In genomic region chr12:110447306-110447705, GRCm38 (mm10) we compare ENCODE assay signal across 8 mouse cellular contexts. TPM values are rescaled to one million over a fixed set of nuclear protein-coding genes. Genes with fewer than 3 reads are reported as not detected.
DNase-seq lines count a peak whose midpoint lies in the region; ATAC-seq and TF ChIP-seq lines count a peak whose summit lies in the region.

No protein-coding gene starts in this region.

- peak; percentile 51 for DNase-seq in retina, embryonic 14.5 days (ENCODE audit: low spot score)
- DNase-seq in retina, postnatal 1 day = no peak
- DNase-seq in cerebellum, adult 18-20 months = peak; percentile 66 to 69
- DNase-seq in gastrocnemius, adult 8-10 months (ENCODE audit: low spot score in 2 of 2) = peak; percentile 31 to 34
- peak; percentile 76 for DNase-seq in induced T-regulatory cell, adult 2 months (ENCODE audit: low read depth)
- peak; percentile 60 for DNase-seq in liver, embryonic 11.5 days (ENCODE audit: low spot score)
- peak; percentile 27 for DNase-seq in midbrain, postnatal 0 days (ENCODE audit: low spot score)

- peak overlapping the region; percentile 85 for H3K9ac ChIP-seq in liver, embryonic 11.5 days (ENCODE audit: low read depth, low read length)
- peak overlapping the region; percentile 81 for H3K9ac ChIP-seq in midbrain, postnatal 0 days (replicated peaks; ENCODE audit: low read length, poor library complexity, severe bottlenecking)
- H3K9ac ChIP-seq in stomach, embryonic 16.5 days (ENCODE audit: low read length) = peak overlapping the region; percentile 93

- H3K27ac ChIP-seq in liver, embryonic 11.5 days (ENCODE audit: low read depth, low read length) = peak overlapping the region; percentile 40; the same call in 1 of the 2 replicates
- peak overlapping the region; percentile 92 for H3K27ac ChIP-seq in midbrain, postnatal 0 days (ENCODE audit: low read depth, low read length)
- H3K27ac ChIP-seq in stomach, embryonic 16.5 days (ENCODE audit: low read length) = peak overlapping the region; percentile 80

- ATAC-seq in liver, embryonic 11.5 days (replicated peaks; ENCODE audit: low FRiP score) = peak; percentile 63
- peak; percentile 31; the same call in 1 of the 2 replicates for ATAC-seq in midbrain, postnatal 0 days (ENCODE audit: low FRiP score)
- peak; percentile 26; the same call in 1 of the 2 replicates for ATAC-seq in stomach, embryonic 16.5 days (ENCODE audit: insufficient read depth, low FRiP score)

- no peaks in the 10 kb centered on the region for H3K36me3 ChIP-seq in liver, embryonic 11.5 days (ENCODE audit: control insufficient read depth, insufficient read depth, low read length)
- peaks cover 4% of the 10 kb centered on the region; the same call in 1 of the 2 replicates for H3K36me3 ChIP-seq in midbrain, postnatal 0 days (ENCODE audit: insufficient read depth, low read length)
- no peaks in the 10 kb centered on the region for H3K36me3 ChIP-seq in stomach, embryonic 16.5 days (ENCODE audit: control insufficient read depth, insufficient read depth, low read length)

- H3K4me3 ChIP-seq in liver, embryonic 11.5 days (ENCODE audit: low read depth, low read length) = peak overlapping the region; percentile 85
- peak overlapping the region; percentile 79 for H3K4me3 ChIP-seq in midbrain, postnatal 0 days (ENCODE audit: low read depth, low read length)
- H3K4me3 ChIP-seq in stomach, embryonic 16.5 days (replicated peaks; ENCODE audit: low read length) = peak overlapping the region; percentile 95

- H3K4me1 ChIP-seq in liver, embryonic 11.5 days (replicated peaks; ENCODE audit: control insufficient read depth, insufficient read depth, low read length) = peaks cover 6% of the 10 kb centered on the region; the same call in 1 of the 2 replicates
- H3K4me1 ChIP-seq in midbrain, postnatal 0 days (ENCODE audit: insufficient read depth, low read length) = no peaks in the 10 kb centered on the region
- H3K4me1 ChIP-seq in stomach, embryonic 16.5 days (ENCODE audit: control insufficient read depth, insufficient read depth, low read length) = peaks cover 14% of the 10 kb centered on the region

- no peak for TF ChIP-seq CTCF in midbrain, postnatal 0 days (IDR thresholded peaks at IDR 0.05)

- 0 out of 2 replicates have a peak, but pooled peaks cover 3% of the 10 kb centered on the region for H3K27me3 ChIP-seq in liver, embryonic 11.5 days (replicated peaks; ENCODE audit: control insufficient read depth, insufficient read depth, low read length)
- no peaks in the 10 kb centered on the region for H3K27me3 ChIP-seq in midbrain, postnatal 0 days (ENCODE audit: insufficient read depth, low read length)
- no peaks in the 10 kb centered on the region for H3K27me3 ChIP-seq in stomach, embryonic 16.5 days (ENCODE audit: control insufficient read depth, insufficient read depth, low read length)

- no peaks in the 10 kb centered on the region for H3K9me3 ChIP-seq in liver, embryonic 11.5 days (ENCODE audit: control insufficient read depth, low read length)
- H3K9me3 ChIP-seq in midbrain, postnatal 0 days (ENCODE audit: low read length) = no peaks in the 10 kb centered on the region
- H3K9me3 ChIP-seq in stomach, embryonic 16.5 days (replicated peaks; ENCODE audit: control insufficient read depth, low read length) = no peaks in the 10 kb centered on the region

- 1% methylated on average over 30 of the region's 39 CpGs for WGBS in liver, embryonic 11.5 days
- 0% methylated on average over 25 of the region's 39 CpGs for WGBS in midbrain, postnatal 0 days
- 0% methylated on average over 39 of the region's 39 CpGs for WGBS in stomach, embryonic 16.5 days

- peak overlapping the region; percentile 85 for H3K4me2 ChIP-seq in liver, embryonic 11.5 days
- H3K4me2 ChIP-seq in midbrain, postnatal 0 days (ENCODE audit: low read depth, low read length, poor library complexity, severe bottlenecking) = peak overlapping the region; percentile 77
- peak overlapping the region; percentile 93 for H3K4me2 ChIP-seq in stomach, embryonic 16.5 days (ENCODE audit: low read depth, low read length)

RNA-seq across cellular contexts. Expression of gene Ppp2r5c, which starts 0.4 kb away (rescaled TPM):
- 10 to 100 TPM; 64.1 to 73.9 (median 67.9) TPM for total RNA-seq in gastrocnemius, adult 8-10 months (2022)
- 138 and 151 TPM in 2 replicates for polyA plus RNA-seq in liver, embryonic 11.5 days (2014; fragmentation: Nextera tagmentation; extraction: Ambion mirVana)
- total RNA-seq in midbrain, postnatal 0 days (2014; rRNA removed) = 173 and 183 TPM in 2 replicates
- polyA plus RNA-seq in midbrain, postnatal 0 days (2015; fragmentation: Nextera tagmentation; extraction: Ambion mirVana) = 176 and 178 TPM in 2 replicates
- 145 and 146 TPM in 2 replicates for polyA plus RNA-seq in stomach, embryonic 16.5 days (2015; fragmentation: Nextera tagmentation; extraction: Ambion mirVana)

Comparison
In these comparisons a context has a peak if more than half of its experiments do, and no peak if none do; other contexts are left out.
1. H3K27ac ChIP-seq: peak in every context shown above with its lines; median percentile 92 in midbrain, postnatal 0 days; 80 in stomach, embryonic 16.5 days; 40 in liver, embryonic 11.5 days.